Mouse (Mus musculus): Measurements from ENCODE around the gene A930002H24Rik.

The A930002H24Rik gene

GRCm38 (mm10) chr17:63836223-63836622 is 27.4 kb downstream of the A930002H24Rik start:
- no peak for DNase-seq (ENCODE audit: low spot score)

GRCm38 (mm10) chr17:63831550-63831949 is 32.0 kb downstream of the A930002H24Rik start:
- no peak for DNase-seq (ENCODE audit: low spot score)

GRCm38 (mm10) chr17:63828561-63829332 is 34.8 kb downstream of the A930002H24Rik start:
- no peak for DNase-seq (ENCODE audit: low spot score)

- no peak for DNase-seq (ENCODE audit: low spot score)
These were observed 36.8 kb downstream of the A930002H24Rik start for GRCm38 (mm10) chr17:63826767-63827166.

GRCm38 (mm10) chr17:63826196-63826595 is 37.4 kb downstream of the A930002H24Rik start:
- no peak for DNase-seq (ENCODE audit: low spot score)

- DNase-seq (ENCODE audit: low spot score): no peak
These were observed 39.5 kb downstream of the A930002H24Rik start for GRCm38 (mm10) chr17:63824141-63824540.

GRCm38 (mm10) chr17:63818444-63819027 is 45.1 kb downstream of the A930002H24Rik start:
- DNase-seq (ENCODE audit: low spot score): no peak

GRCm38 (mm10) chr17:63813552-63813951 is 50.0 kb downstream of the A930002H24Rik start:
- DNase-seq (ENCODE audit: low spot score): no peak

Measured in testis, postnatal 10 days (tissue).